Mouse (Mus musculus) midbrain, embryonic 10.5 days (tissue): ENCODE results near the gene Masp1. TPM values are rescaled to one million over a fixed set of nuclear protein-coding genes. Genes with fewer than 3 reads are reported as not detected.

Source experiments
- DNase-seq: peaks from one replicate; pipeline ENCODE4 v3.0.0-alpha.2; 2017; ENCODE audit warnings: low spot score
- H3K27ac ChIP-seq: fragments of 300-500 bp; sonication (generic); replicated peaks from 2 replicates; pipeline ENCODE4 v1.5.1; 2016; ENCODE audit warnings: mild to moderate bottlenecking
- H3K27me3 ChIP-seq: fragments of 300-500 bp; sonication (generic); 2 replicates; pipeline ENCODE4 v1.6.1; 2016; ENCODE audit warnings: low read depth, mild to moderate bottlenecking; ENCODE audit not compliant: poor library complexity, severe bottlenecking
- H3K36me3 ChIP-seq: fragments of 300-500 bp; sonication (generic); 2 replicates; pipeline ENCODE4 v1.6.1; 2016; ENCODE audit warnings: mild to moderate bottlenecking, moderate library complexity
- H3K4me1 ChIP-seq: fragments of 300-500 bp; sonication (generic); 2 replicates; pipeline ENCODE4 v1.6.1; 2016
- H3K4me3 ChIP-seq: fragments of 300-500 bp; sonication (generic); 2 replicates; pipeline ENCODE4 v1.5.1; 2016; ENCODE audit warnings: mild to moderate bottlenecking, moderate library complexity
- H3K9me3 ChIP-seq: fragments of 300-500 bp; sonication (generic); replicated peaks from 2 replicates; pipeline ENCODE4 v1.6.1; 2016; ENCODE audit warnings: mild to moderate bottlenecking
- WGBS: fragments of 180-500 bp; shearing (Covaris S2); methylation state at CpG from one replicate; pipeline ENCODE4 v1.1.7; 2016; 5-methylcytosine and 5-hydroxymethylcytosine counted together
- polyA plus RNA-seq: library from polyadenylated mRNA; unstranded; fragments of >200 nt; fragmentation: Nextera tagmentation; extraction: Ambion mirVana; gene quantifications from 2 replicates; pipeline ENCODE4 v1.2.1, GENCODE M21; 2016

Masp1 gene
- polyA plus RNA-seq, 1 experiment from 2014 or later, result 6.4 TPM

DNA sequence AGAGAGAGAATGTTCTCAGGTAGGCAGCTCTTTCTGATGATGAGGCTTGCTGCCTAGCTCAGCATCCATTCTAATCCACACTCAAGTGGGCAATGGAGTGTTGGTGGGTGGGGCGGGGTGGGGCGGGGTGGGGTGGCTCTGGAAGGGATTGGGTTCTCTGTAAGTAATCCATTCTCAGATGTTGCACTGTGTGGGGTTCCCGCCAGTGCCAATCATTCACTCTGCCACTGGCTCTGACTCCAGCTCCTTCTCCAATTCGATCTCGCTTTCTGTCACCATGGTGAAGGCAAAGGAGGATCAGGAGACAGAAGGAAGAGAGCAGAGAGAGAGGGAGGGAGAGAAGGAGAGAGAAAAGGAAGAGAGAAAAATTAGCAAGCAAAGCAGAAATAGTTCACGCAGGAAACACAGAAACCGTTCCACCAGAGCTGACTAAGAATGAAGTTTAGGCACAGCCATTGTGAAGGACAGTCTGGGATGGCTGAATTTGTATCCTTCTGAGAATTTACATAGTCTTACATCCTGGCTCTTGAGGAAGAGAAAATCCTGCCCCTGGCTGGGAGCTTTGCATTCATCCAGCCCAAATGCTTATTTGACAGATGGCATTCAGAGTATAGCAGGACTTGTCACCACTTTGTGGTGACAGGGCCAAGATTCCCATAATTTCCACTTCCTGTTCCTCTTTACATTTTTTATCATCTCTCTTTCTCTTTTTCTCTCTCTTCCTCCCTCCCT lies 40.6 kb downstream of the Masp1 start:
- Histone ChIP-seq H3K4me1 (peaks cover 18% of the 10 kb centered on the region; the same call in 1 of the 2 replicates), H3K36me3 (peaks cover 2% of the 10 kb centered on the region; the same call in 1 of the 2 replicates), H3K27ac (no peak overlapping the region), H3K27me3 (no peaks in the 10 kb centered on the region), H3K4me3 (no peak overlapping the region), H3K9me3 (no peaks in the 10 kb centered on the region)
- DNase-seq, result no peak
- 74% methylated on average over 7 of the region's 7 CpGs for WGBS

GRCm38 (mm10) chr16:23476598-23476997 lies 44.0 kb downstream of the Masp1 start:
- Histone ChIP-seq H3K27me3 (no peaks in the 10 kb centered on the region), H3K4me3 (no peak overlapping the region), H3K36me3 (no peaks in the 10 kb centered on the region), H3K4me1 (peaks cover 7% of the 10 kb centered on the region; the same call in 1 of the 2 replicates), H3K27ac (no peak overlapping the region), H3K9me3 (no peaks in the 10 kb centered on the region)
- DNase-seq, result no peak

- Histone ChIP-seq H3K27me3 (no peaks in the 10 kb centered on the region), H3K27ac (no peak overlapping the region), H3K9me3 (no peaks in the 10 kb centered on the region), H3K4me3 (no peak overlapping the region), H3K36me3 (no peaks in the 10 kb centered on the region), H3K4me1 (peaks cover 5% of the 10 kb centered on the region; the same call in 1 of the 2 replicates)
- no peak for DNase-seq
- 93% methylated on average over 4 of the region's 4 CpGs for WGBS
Measured at GRCm38 (mm10) chr16:23475651-23476050, 45.0 kb downstream of the Masp1 start.

DNA sequence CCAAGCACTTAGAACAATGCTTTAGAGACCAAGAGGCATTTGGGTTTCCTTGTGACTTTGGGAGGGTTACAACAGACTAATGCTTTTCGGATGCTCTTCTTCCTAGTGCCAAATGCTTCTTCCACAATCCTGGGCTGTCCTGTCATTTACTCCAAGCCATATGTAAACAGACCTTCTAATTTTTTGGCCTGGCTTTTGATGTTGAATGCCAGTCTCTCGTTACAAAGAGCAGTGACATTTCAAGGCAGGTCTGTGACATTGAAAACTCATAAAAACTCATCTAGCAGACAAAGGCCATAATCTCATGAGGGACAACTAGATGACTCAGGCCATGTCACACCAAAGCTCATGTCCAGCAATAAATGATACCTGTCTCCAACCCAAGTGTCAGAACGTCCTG lies 48.6 kb downstream of the Masp1 start:
- Histone ChIP-seq H3K9me3 (no peaks in the 10 kb centered on the region), H3K27me3 (no peaks in the 10 kb centered on the region), H3K4me3 (no peak overlapping the region), H3K27ac (no peak overlapping the region), H3K4me1 (no peaks in the 10 kb centered on the region), H3K36me3 (peaks cover 10% of the 10 kb centered on the region)
- no peak for DNase-seq
- WGBS, result 78% methylated on average over 3 of the region's 3 CpGs

GRCm38 (mm10) chr16:23471551-23471950 lies 49.1 kb downstream of the Masp1 start:
- Histone ChIP-seq H3K27me3 (no peaks in the 10 kb centered on the region), H3K27ac (no peak overlapping the region), H3K4me3 (no peak overlapping the region), H3K36me3 (peaks cover 10% of the 10 kb centered on the region), H3K9me3 (no peaks in the 10 kb centered on the region), H3K4me1 (no peaks in the 10 kb centered on the region)
- 92% methylated on average over 6 of the region's 6 CpGs for WGBS
- no peak for DNase-seq

- H3K27me3 ChIP-seq, result no peaks in the 10 kb centered on the region
- no peak for DNase-seq
- no peaks in the 10 kb centered on the region for H3K4me1 ChIP-seq
- no peaks in the 10 kb centered on the region for H3K9me3 ChIP-seq
- WGBS, result 85% methylated on average over 4 of the region's 4 CpGs
- no peaks in the 10 kb centered on the region for H3K36me3 ChIP-seq
- no peak overlapping the region for H3K27ac ChIP-seq
- H3K4me3 ChIP-seq, result no peak overlapping the region
Measured at GRCm38 (mm10) chr16:23463671-23464347, 56.8 kb downstream of the Masp1 start.

- H3K27ac ChIP-seq, result no peak overlapping the region
- no peak overlapping the region for H3K4me3 ChIP-seq
- no peaks in the 10 kb centered on the region for H3K27me3 ChIP-seq
- H3K4me1 ChIP-seq, result no peaks in the 10 kb centered on the region
- 57% methylated on average over 7 of the region's 7 CpGs for WGBS
- no peaks in the 10 kb centered on the region for H3K9me3 ChIP-seq
- H3K36me3 ChIP-seq, result no peaks in the 10 kb centered on the region
- DNase-seq, result no peak
Measured at GRCm38 (mm10) chr16:23458906-23459588, 61.6 kb downstream of the Masp1 start.

DNA sequence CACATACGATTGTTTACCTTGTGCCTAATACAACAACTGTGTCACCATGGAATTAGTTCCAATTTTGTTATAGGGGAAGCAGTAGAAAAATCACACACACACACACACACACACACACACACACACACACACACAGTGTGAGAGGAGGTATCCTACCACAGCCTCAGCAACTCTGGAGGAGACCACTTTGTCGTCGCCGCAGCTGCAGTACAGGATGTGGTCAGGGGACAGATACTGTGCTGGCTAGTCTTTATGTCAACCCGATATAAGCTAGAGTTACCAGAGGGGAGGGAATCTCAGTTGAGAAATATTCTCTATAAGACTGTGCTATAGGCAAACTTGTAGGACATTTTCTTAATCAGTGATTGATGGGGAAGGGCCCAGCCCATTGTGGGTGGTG lies 63.3 kb downstream of the Masp1 start:
- Histone ChIP-seq H3K9me3 (no peaks in the 10 kb centered on the region), H3K27me3 (no peaks in the 10 kb centered on the region), H3K36me3 (no peaks in the 10 kb centered on the region), H3K4me3 (no peak overlapping the region), H3K4me1 (no peaks in the 10 kb centered on the region), H3K27ac (no peak overlapping the region)
- no peak for DNase-seq
- WGBS, result 92% methylated on average over 5 of the region's 5 CpGs

DNA sequence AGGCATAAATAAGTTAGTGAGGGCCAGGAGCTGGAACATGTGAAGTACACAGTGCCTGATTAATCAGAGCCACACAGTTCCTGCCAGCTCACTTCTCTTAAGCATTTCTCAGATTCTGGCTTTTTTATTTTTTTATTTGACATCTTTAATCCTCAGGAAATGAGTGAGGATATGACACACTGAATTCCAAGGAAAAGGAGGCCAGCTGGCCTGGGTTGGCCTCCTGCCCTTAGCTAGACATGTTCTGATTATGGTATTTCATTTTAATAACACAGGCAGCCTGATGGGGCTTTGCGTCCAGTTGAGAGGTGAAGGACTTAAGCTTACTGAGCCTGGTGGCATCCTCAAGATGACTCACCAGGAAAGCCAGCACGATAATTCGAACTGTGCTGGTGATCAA lies 64.1 kb downstream of the Masp1 start:
- DNase-seq, result no peak
- Histone ChIP-seq H3K4me3 (no peak overlapping the region), H3K27ac (no peak overlapping the region), H3K9me3 (no peaks in the 10 kb centered on the region), H3K36me3 (no peaks in the 10 kb centered on the region), H3K4me1 (no peaks in the 10 kb centered on the region), H3K27me3 (no peaks in the 10 kb centered on the region)
- 90% methylated on average over 3 of the region's 3 CpGs for WGBS

DNA sequence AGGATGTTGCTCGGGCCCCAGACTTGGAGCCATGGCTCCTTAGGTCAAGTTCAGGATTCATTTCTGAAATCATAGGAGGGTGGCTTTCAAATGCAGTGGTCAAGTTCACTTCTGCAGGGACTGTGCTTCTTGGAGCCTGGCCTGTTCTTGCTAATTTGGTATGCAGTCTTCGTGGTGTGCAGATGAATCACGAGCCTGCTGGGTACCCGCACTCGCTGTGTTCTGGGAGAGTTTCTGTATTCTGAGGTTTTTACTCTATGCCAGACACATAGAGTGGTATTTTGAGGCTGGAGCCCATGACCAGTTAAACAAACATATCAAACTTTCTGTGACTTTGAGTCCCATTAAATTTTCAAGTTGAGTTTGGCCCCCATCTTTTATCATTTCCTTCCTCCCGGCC lies 66.2 kb downstream of the Masp1 start:
- 87% methylated on average over 6 of the region's 6 CpGs for WGBS
- Histone ChIP-seq H3K4me1 (no peaks in the 10 kb centered on the region), H3K36me3 (no peaks in the 10 kb centered on the region), H3K27ac (no peak overlapping the region), H3K9me3 (no peaks in the 10 kb centered on the region), H3K27me3 (no peaks in the 10 kb centered on the region), H3K4me3 (no peak overlapping the region)
- DNase-seq, result no peak

DNA sequence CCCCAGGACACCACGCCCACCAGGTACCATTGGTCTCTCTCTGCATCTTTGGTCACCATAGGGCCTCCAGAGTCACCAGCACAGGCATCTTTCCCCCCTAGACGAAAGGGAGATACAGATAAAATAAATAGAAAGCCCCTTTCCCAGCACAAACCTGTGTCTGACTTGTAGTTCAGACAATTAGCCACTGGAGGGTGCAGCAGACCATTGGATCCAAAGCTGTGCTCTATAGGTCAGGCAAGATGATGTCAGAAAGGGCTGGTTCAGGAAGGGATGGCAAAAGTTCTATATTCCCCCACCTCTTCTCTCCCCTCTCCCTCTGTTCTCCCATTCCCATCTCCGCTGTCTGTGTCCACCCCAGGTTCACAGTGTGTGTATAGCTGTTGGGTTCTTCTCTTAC lies 68.1 kb downstream of the Masp1 start:
- no peak overlapping the region for H3K27ac ChIP-seq
- no peak overlapping the region for H3K4me3 ChIP-seq
- H3K36me3 ChIP-seq, result no peaks in the 10 kb centered on the region
- no peaks in the 10 kb centered on the region for H3K4me1 ChIP-seq
- DNase-seq, result peak; percentile 59
- no peaks in the 10 kb centered on the region for H3K9me3 ChIP-seq
- no peaks in the 10 kb centered on the region for H3K27me3 ChIP-seq
- WGBS, result 12% methylated on average over 3 of the region's 3 CpGs

DNA sequence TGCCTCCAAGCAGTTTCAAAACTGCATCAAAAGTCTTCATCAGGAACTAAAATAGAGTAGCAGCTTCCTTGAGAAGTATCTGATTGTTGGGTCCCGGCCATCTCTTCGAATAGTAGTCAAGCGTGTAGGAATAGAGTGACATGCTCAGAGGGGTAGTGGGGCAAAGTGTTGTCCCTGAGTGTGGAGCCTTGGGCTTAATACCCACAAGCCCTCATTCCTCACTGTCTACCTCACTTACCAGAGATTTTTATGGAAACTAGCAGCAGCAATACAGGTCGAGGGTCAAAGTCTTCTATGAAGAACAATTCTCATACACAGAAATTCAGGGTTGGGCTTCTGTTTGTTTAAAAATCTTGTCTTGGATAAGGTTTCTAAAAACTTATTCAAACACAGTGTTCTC lies 69.8 kb downstream of the Masp1 start:
- Histone ChIP-seq H3K4me3 (no peak overlapping the region), H3K4me1 (no peaks in the 10 kb centered on the region), H3K27ac (no peak overlapping the region), H3K27me3 (no peaks in the 10 kb centered on the region), H3K9me3 (no peaks in the 10 kb centered on the region), H3K36me3 (no peaks in the 10 kb centered on the region)
- 89% methylated on average over 4 of the region's 4 CpGs for WGBS
- DNase-seq, result no peak

GRCm38 (mm10) chr16:23449946-23450345 lies 70.7 kb downstream of the Masp1 start:
- no peaks in the 10 kb centered on the region for H3K36me3 ChIP-seq
- DNase-seq, result no peak
- H3K4me3 ChIP-seq, result no peak overlapping the region
- no peaks in the 10 kb centered on the region for H3K27me3 ChIP-seq
- no peaks in the 10 kb centered on the region for H3K4me1 ChIP-seq
- no peaks in the 10 kb centered on the region for H3K9me3 ChIP-seq
- no peak overlapping the region for H3K27ac ChIP-seq
- 94% methylated on average over 2 of the region's 2 CpGs for WGBS
